Mouse (Mus musculus) lung, postnatal 36 days (tissue): ENCODE results near the gene Lrp8.
A peak's percentile ranks its signal among the peaks of the same experiment; 100 is the strongest.

Experiments used
- DNase-seq: peaks from one replicate; pipeline ENCODE4 v3.0.0; 2022; ENCODE audit warnings: mixed read lengths

Lrp8 gene

GRCm38 (mm10) chr4:107811006-107811405 is 8.9 kb downstream of the Lrp8 start:
- no peak for DNase-seq

- DNase-seq, result no peak
Observed at GRCm38 (mm10) chr4:107811716-107812330, 9.8 kb downstream of the Lrp8 start.

GRCm38 (mm10) chr4:107812336-107812735 is 10.3 kb downstream of the Lrp8 start:
- DNase-seq, result no peak

GRCm38 (mm10) chr4:107816459-107816858 is 14.4 kb downstream of the Lrp8 start:
- DNase-seq, result no peak

- DNase-seq, result no peak
Observed at GRCm38 (mm10) chr4:107817463-107817862, 15.4 kb downstream of the Lrp8 start.

GRCm38 (mm10) chr4:107819990-107820719 is 18.1 kb downstream of the Lrp8 start:
- DNase-seq, result no peak

- DNase-seq, result peak; percentile 15
Observed at GRCm38 (mm10) chr4:107820856-107821619, 19.0 kb downstream of the Lrp8 start.

- no peak for DNase-seq
Observed at GRCm38 (mm10) chr4:107822936-107823411, 20.9 kb downstream of the Lrp8 start.

- DNase-seq, result no peak
Observed at GRCm38 (mm10) chr4:107823511-107823910, 21.4 kb downstream of the Lrp8 start.

GRCm38 (mm10) chr4:107828727-107829218 is 26.7 kb downstream of the Lrp8 start:
- no peak for DNase-seq

- DNase-seq, result no peak
Observed at GRCm38 (mm10) chr4:107829675-107830074, 27.6 kb downstream of the Lrp8 start.

- no peak for DNase-seq
Observed at GRCm38 (mm10) chr4:107830189-107830588, 28.1 kb downstream of the Lrp8 start.

- DNase-seq, result no peak
Observed at GRCm38 (mm10) chr4:107830821-107831221, 28.8 kb downstream of the Lrp8 start.

- no peak for DNase-seq
Observed at GRCm38 (mm10) chr4:107831678-107832077, 29.6 kb downstream of the Lrp8 start.

GRCm38 (mm10) chr4:107833525-107833924 is 31.5 kb downstream of the Lrp8 start:
- DNase-seq, result no peak

GRCm38 (mm10) chr4:107834643-107835314 is 32.7 kb downstream of the Lrp8 start:
- no peak for DNase-seq

- DNase-seq, result no peak
Observed at GRCm38 (mm10) chr4:107835508-107835909, 33.4 kb downstream of the Lrp8 start.

GRCm38 (mm10) chr4:107836758-107837157 is 34.7 kb downstream of the Lrp8 start:
- no peak for DNase-seq

GRCm38 (mm10) chr4:107837910-107838309 is 35.8 kb downstream of the Lrp8 start:
- DNase-seq, result no peak

- DNase-seq, result no peak
Observed at GRCm38 (mm10) chr4:107843687-107844086, 41.6 kb downstream of the Lrp8 start.

GRCm38 (mm10) chr4:107844971-107845370 is 42.9 kb downstream of the Lrp8 start:
- peak; percentile 82 for DNase-seq

- no peak for DNase-seq
Observed at GRCm38 (mm10) chr4:107846795-107847194, 44.7 kb downstream of the Lrp8 start.

GRCm38 (mm10) chr4:107848546-107848945 is 46.5 kb downstream of the Lrp8 start:
- DNase-seq, result no peak
